Mouse (Mus musculus): Measurements from ENCODE around the gene Gm45234. TPM values are rescaled to one million over a fixed set of nuclear protein-coding genes. Genes with fewer than 3 reads are reported as not detected.
A peak's percentile ranks its signal among the peaks of the same experiment; 100 is the strongest.
"Not testable (repeated sequence)": the region's sequence is repeated elsewhere in the genome, so short reads cannot be mapped to it uniquely, and the experiment has no call there.

The Gm45234 gene
- polyA plus RNA-seq (2011; ENCODE audit: insufficient read depth, insufficient read length, low replicate concordance, missing spikeins) = not detected in 2 replicates

DNA sequence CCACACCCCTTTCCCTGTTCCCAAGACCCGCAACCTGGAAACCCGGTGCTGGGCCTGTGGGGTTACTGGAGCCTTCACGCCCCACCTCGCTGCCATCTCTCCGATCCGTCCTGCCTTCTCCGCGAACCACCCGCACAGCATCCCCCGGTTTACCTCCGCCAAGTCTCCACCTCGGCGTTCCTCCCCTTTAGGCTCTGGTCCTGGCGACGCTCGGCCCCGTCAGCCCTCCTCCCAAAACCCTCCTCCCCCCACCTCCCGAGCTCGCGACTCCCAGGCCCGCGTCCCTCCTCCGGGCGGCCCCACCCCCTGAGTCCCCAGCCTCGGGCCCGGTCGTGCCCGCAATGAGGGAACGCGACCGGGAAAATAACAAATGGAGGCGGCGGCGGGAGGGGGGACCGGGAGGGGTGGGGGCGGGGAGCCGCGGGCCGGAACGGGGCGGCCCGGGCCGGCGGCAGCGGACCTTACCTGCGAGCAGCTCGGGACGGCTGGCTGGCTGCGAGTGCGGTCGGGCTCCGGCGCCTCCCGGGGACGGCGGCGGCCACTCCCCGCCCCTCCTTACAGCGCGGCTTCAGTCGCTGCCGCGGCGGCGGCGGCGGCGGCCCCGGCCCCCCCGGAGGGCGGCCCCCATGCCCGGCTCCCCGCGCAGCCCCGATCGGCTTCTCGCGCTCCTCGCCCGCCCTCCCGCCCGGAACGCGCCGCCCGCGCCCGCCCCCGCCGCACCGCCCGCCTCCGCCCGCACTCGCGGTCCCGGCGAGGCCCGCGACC, at the start of gene Gm45234, which contains the start of gene Atn1:
Gm45234 (minus strand) TSS at position 191 of the 765 bp plus-strand sequence.
Atn1 (minus strand) TSS at position 694 of the 765 bp plus-strand sequence.
- peak within 1 kb of the TSS; percentile 79 for H3K4me3 ChIP-seq (replicated peaks; ENCODE audit: control insufficient read depth, low read depth, low read length)
- H3K27ac ChIP-seq (ENCODE audit: control insufficient read depth, insufficient read depth, low read depth, low read length, poor library complexity) = peak within 1 kb of the TSS; percentile 77

DNA sequence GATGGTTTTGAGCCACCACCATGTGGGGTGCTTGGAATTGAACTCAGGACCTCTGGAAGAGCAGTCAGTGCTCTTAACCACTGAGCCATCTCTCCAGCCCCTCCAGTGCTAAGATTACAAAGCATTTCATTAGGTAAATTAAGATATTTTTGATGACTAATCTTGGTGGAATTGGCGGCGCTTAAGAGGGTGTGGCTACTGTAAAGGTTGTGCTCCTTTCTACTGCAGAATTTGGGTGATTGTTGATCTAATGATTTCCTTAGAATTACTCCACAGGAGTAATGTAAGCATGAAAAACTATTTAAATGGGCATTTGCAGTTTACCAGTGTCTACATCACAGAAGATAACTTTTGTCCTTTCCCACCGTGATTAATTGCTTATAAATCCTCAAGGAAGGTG, 48.5 kb upstream of the Gm45234 start:
- H3K27ac ChIP-seq (ENCODE audit: control insufficient read depth, insufficient read depth, low read depth, low read length, poor library complexity) = no peak overlapping the region
- H3K4me3 ChIP-seq (replicated peaks; ENCODE audit: control insufficient read depth, low read depth, low read length) = no peak overlapping the region
- no peak for TF ChIP-seq POLR2A (IDR thresholded peaks at IDR 0.05; ENCODE audit: borderline replicate concordance, control insufficient read depth, low read depth, low read length)
- TF ChIP-seq CTCF (IDR thresholded peaks at IDR 0.05; ENCODE audit: control insufficient read depth, insufficient read depth, low read length) = no peak
- 57% methylated on average over 3 of the region's 3 CpGs for WGBS
- H3K4me1 ChIP-seq (ENCODE audit: control insufficient read depth, insufficient read depth, low read length) = peaks cover 5% of the 10 kb centered on the region

More for the DNA sequence above, at the start of gene Gm45234, which contains the start of gene Atn1:
- 1% methylated on average over 99 of the region's 100 CpGs for WGBS
- H3K4me1 ChIP-seq (ENCODE audit: control insufficient read depth, insufficient read depth, low read length) = no peaks in the 10 kb centered on the region
- TF ChIP-seq CTCF (IDR thresholded peaks at IDR 0.05; ENCODE audit: control insufficient read depth, insufficient read depth, low read length) (no peak), POLR2A (IDR thresholded peaks at IDR 0.05; ENCODE audit: borderline replicate concordance, control insufficient read depth, low read depth, low read length) (no peak)

DNA sequence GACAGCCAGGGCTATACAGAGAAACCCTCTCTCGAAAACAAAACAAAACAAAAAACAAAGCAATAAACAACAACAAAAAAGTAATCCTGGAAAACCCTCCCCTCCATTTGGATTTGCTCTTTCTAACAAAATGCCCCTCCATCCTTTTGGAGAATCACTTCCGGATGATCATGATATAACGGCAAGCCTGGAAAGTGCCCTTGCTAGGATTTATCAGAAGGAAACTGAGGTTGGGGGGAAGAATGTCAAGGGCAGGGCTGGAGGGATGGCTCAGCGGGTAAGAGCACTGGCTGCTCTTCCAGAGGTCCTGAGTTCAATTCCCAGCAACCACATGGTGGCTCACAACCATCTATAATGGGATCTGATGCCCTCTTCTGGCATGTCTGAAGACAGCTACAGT, 47.9 kb upstream of the Gm45234 start:
- H3K27ac ChIP-seq (ENCODE audit: control insufficient read depth, insufficient read depth, low read depth, low read length, poor library complexity); H3K4me3 ChIP-seq (replicated peaks; ENCODE audit: control insufficient read depth, low read depth, low read length); H3K4me1 ChIP-seq (ENCODE audit: control insufficient read depth, insufficient read depth, low read length): not testable (repeated sequence)
- 95% methylated on average over 4 of the region's 4 CpGs for WGBS

GRCm38 (mm10) chr6:124803061-124803460, 47.2 kb upstream of the Gm45234 start:
- TF ChIP-seq POLR2A (IDR thresholded peaks at IDR 0.05; ENCODE audit: borderline replicate concordance, control insufficient read depth, low read depth, low read length) = no peak
- no peak for TF ChIP-seq CTCF (IDR thresholded peaks at IDR 0.05; ENCODE audit: control insufficient read depth, insufficient read depth, low read length)
- Histone ChIP-seq H3K4me1 (ENCODE audit: control insufficient read depth, insufficient read depth, low read length) (peaks cover 2% of the 10 kb centered on the region), H3K27ac (ENCODE audit: control insufficient read depth, insufficient read depth, low read depth, low read length, poor library complexity) (no peak overlapping the region), H3K4me3 (replicated peaks; ENCODE audit: control insufficient read depth, low read depth, low read length) (no peak overlapping the region)
- WGBS = 81% methylated on average over 3 of the region's 3 CpGs

DNA sequence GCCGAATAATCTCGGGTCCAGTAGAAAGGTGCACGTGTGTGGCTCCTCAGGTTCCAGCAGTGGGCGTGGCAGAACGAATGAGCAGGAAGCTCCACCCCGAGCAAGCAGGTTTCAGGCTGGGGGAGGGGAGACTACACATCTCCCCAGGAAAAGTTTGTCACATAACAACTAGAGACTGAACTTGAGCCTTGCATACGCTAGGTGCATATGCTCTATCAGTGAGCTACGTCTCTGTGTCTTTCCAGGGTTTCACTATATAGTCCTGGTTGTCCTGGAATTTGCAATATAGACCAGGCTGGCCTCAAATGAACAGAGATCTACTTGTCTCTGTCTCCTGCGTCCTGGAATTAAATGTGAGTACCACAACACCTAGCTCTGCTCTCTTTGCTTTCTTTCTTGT, 46.6 kb upstream of the Gm45234 start:
- H3K27ac ChIP-seq (ENCODE audit: control insufficient read depth, insufficient read depth, low read depth, low read length, poor library complexity); H3K4me3 ChIP-seq (replicated peaks; ENCODE audit: control insufficient read depth, low read depth, low read length); H3K4me1 ChIP-seq (ENCODE audit: control insufficient read depth, insufficient read depth, low read length): not testable (repeated sequence)
- WGBS = 23% methylated on average over 6 of the region's 9 CpGs

- H3K4me3 ChIP-seq (replicated peaks; ENCODE audit: control insufficient read depth, low read depth, low read length) = no peak overlapping the region
- TF ChIP-seq POLR2A (IDR thresholded peaks at IDR 0.05; ENCODE audit: borderline replicate concordance, control insufficient read depth, low read depth, low read length) (no peak), CTCF (IDR thresholded peaks at IDR 0.05; ENCODE audit: control insufficient read depth, insufficient read depth, low read length) (no peak)
- H3K4me1 ChIP-seq (ENCODE audit: control insufficient read depth, insufficient read depth, low read length) = no peaks in the 10 kb centered on the region
- H3K27ac ChIP-seq (ENCODE audit: control insufficient read depth, insufficient read depth, low read depth, low read length, poor library complexity) = no peak overlapping the region
- WGBS = 76% methylated on average over 2 of the region's 2 CpGs
Observed at GRCm38 (mm10) chr6:124796200-124796599, 40.4 kb upstream of the Gm45234 start.

- no peak overlapping the region for H3K27ac ChIP-seq (ENCODE audit: control insufficient read depth, insufficient read depth, low read depth, low read length, poor library complexity)
- H3K4me1 ChIP-seq (ENCODE audit: control insufficient read depth, insufficient read depth, low read length) = no peaks in the 10 kb centered on the region
- TF ChIP-seq CTCF (IDR thresholded peaks at IDR 0.05; ENCODE audit: control insufficient read depth, insufficient read depth, low read length) (no peak), POLR2A (IDR thresholded peaks at IDR 0.05; ENCODE audit: borderline replicate concordance, control insufficient read depth, low read depth, low read length) (no peak)
- no peak overlapping the region for H3K4me3 ChIP-seq (replicated peaks; ENCODE audit: control insufficient read depth, low read depth, low read length)
- WGBS = 89% methylated on average over 4 of the region's 4 CpGs
Observed at GRCm38 (mm10) chr6:124795781-124796180, 40.0 kb upstream of the Gm45234 start.

DNA sequence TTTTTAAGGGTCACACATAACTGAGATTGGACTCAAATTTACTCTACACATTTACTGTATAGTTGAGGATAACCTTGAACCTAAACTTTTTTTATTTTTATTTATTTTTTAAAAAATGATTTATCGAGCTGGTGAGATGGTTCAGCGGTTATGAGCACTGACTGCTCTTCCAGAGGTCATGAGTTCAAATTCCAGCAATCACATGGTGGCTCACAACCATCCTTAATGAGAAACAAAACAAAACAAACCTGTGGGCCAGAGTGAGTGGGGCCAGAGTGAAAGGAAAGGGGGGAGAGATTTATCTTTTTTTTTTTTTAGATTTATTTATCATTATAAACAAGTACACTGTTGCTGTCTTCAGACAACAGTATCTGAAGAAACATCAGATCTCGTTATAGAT, 36.1 kb upstream of the Gm45234 start:
- H3K27ac ChIP-seq (ENCODE audit: control insufficient read depth, insufficient read depth, low read depth, low read length, poor library complexity) = no peak overlapping the region
- no peaks in the 10 kb centered on the region for H3K4me1 ChIP-seq (ENCODE audit: control insufficient read depth, insufficient read depth, low read length)
- WGBS = 82% methylated on average over 3 of the region's 3 CpGs
- H3K4me3 ChIP-seq (replicated peaks; ENCODE audit: control insufficient read depth, low read depth, low read length) = no peak overlapping the region
- no peak for TF ChIP-seq POLR2A (IDR thresholded peaks at IDR 0.05; ENCODE audit: borderline replicate concordance, control insufficient read depth, low read depth, low read length)
- no peak for TF ChIP-seq CTCF (IDR thresholded peaks at IDR 0.05; ENCODE audit: control insufficient read depth, insufficient read depth, low read length)

DNA sequence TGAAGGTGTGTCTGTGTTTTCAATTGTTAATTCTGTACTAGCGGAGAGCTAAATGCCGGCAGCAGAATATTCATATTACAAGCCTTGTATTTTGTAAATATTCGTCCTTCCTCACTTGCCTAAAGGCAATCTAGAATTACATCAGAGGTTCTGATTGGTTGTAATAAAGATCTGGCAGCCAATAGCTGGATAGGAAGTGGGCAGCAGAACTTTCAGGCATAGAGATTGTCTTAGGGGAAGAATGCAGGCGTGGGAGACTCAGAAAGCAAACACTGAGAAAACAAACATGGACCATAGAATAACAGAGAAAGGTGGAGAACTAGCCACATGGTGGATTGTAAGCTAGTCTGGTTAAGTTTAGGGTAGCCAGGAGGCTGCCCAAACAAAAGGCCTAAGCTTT, 34.3 kb upstream of the Gm45234 start:
- no peak for TF ChIP-seq CTCF (IDR thresholded peaks at IDR 0.05; ENCODE audit: control insufficient read depth, insufficient read depth, low read length)
- no peak for TF ChIP-seq POLR2A (IDR thresholded peaks at IDR 0.05; ENCODE audit: borderline replicate concordance, control insufficient read depth, low read depth, low read length)
- WGBS = 55% methylated on average over 4 of the region's 4 CpGs

More for the DNA sequence above, 34.3 kb upstream of the Gm45234 start:
- no peaks in the 10 kb centered on the region for H3K4me1 ChIP-seq (ENCODE audit: control insufficient read depth, insufficient read depth, low read length)
- no peak overlapping the region for H3K4me3 ChIP-seq (replicated peaks; ENCODE audit: control insufficient read depth, low read depth, low read length)
- no peak overlapping the region for H3K27ac ChIP-seq (ENCODE audit: control insufficient read depth, insufficient read depth, low read depth, low read length, poor library complexity)

All from bone marrow, adult 2 months (tissue).